Mouse (Mus musculus) heart, embryonic 16.5 days (tissue): ENCODE results near the gene Rassf3. TPM values are rescaled to one million over a fixed set of nuclear protein-coding genes. Genes with fewer than 3 reads are reported as not detected.

Experiments
- ATAC-seq: fragments of 200-750 bp; cut with Nextera tagmentation; replicated peaks from 2 replicates; pipeline ENCODE4 v1.8.0; 2017; ENCODE audit warnings: moderate number of reproducible peaks; ENCODE audit not compliant: insufficient read depth, low FRiP score; ENCODE audit errors: extremely low read depth
- H3K27ac ChIP-seq: fragments of 300-500 bp; sonication (generic); 2 replicates; pipeline ENCODE4 v1.5.1; 2014; ENCODE audit warnings: mild to moderate bottlenecking, low read length, control low read depth, moderate library complexity
- H3K27me3 ChIP-seq: fragments of 300-500 bp; sonication (generic); 2 replicates; pipeline ENCODE4 v1.6.1; 2014; ENCODE audit warnings: low read length, mixed read lengths; ENCODE audit not compliant: control insufficient read depth, insufficient read depth
- H3K36me3 ChIP-seq: fragments of 300-500 bp; sonication (generic); 2 replicates; pipeline ENCODE4 v1.6.1; 2014; ENCODE audit not compliant: control insufficient read depth, insufficient read depth
- H3K4me1 ChIP-seq: fragments of 300-500 bp; sonication (generic); 2 replicates; pipeline ENCODE4 v1.6.1; 2014; ENCODE audit warnings: low read length, mixed read lengths; ENCODE audit not compliant: control insufficient read depth, insufficient read depth
- H3K4me2 ChIP-seq: fragments of 300-500 bp; sonication (generic); 2 replicates; pipeline ENCODE4 v1.6.1; 2014; ENCODE audit warnings: low read depth, mild to moderate bottlenecking, control low read depth, low read length
- H3K4me3 ChIP-seq: fragments of 300-500 bp; sonication (generic); 2 replicates; pipeline ENCODE4 v1.5.1; 2014; ENCODE audit warnings: mild to moderate bottlenecking, control low read depth, low read length
- H3K9ac ChIP-seq: fragments of 300-500 bp; sonication (generic); 2 replicates; pipeline ENCODE4 v1.6.1; 2014; ENCODE audit warnings: low read length, control low read depth
- H3K9me3 ChIP-seq: fragments of 300-500 bp; sonication (generic); replicated peaks from 2 replicates; pipeline ENCODE4 v1.6.1; 2016; ENCODE audit warnings: low read length; ENCODE audit not compliant: control insufficient read depth
- WGBS: fragments of 180-500 bp; shearing (Covaris S2); extraction: QIAGEN DNeasy Blood & Tissue Kit; methylation state at CpG from one replicate; pipeline ENCODE4 v1.1.7; 2014; 5-methylcytosine and 5-hydroxymethylcytosine counted together
- polyA plus RNA-seq: library from polyadenylated mRNA; unstranded; fragments of >200 nt; fragmentation: Nextera tagmentation; extraction: Ambion mirVana; gene quantifications from 2 replicates; pipeline ENCODE4 v1.2.1, GENCODE M21; 2015

The Rassf3 gene
- polyA plus RNA-seq, 1 experiment from 2014 or later, result 24.1 TPM

- WGBS, result 37% methylated on average over 12 of the region's 12 CpGs
- no peaks in the 10 kb centered on the region for H3K9me3 ChIP-seq
- H3K9ac ChIP-seq, result no peak overlapping the region
- H3K4me1 ChIP-seq, result peaks cover 43% of the 10 kb centered on the region
- H3K36me3 ChIP-seq, result no peaks in the 10 kb centered on the region
- ATAC-seq, result no peak
- H3K27ac ChIP-seq, result peak overlapping the region; percentile 9; the same call in 1 of the 2 replicates
- no peak overlapping the region for H3K4me3 ChIP-seq
- no peak overlapping the region for H3K4me2 ChIP-seq
- no peaks in the 10 kb centered on the region for H3K27me3 ChIP-seq
Measured at GRCm38 (mm10) chr10:121439310-121439731, 36.8 kb downstream of the Rassf3 start.

- Histone ChIP-seq H3K27me3 (no peaks in the 10 kb centered on the region), H3K4me1 (peaks cover 51% of the 10 kb centered on the region), H3K4me3 (no peak overlapping the region), H3K9ac (no peak overlapping the region), H3K36me3 (no peaks in the 10 kb centered on the region), H3K4me2 (no peak overlapping the region), H3K9me3 (no peaks in the 10 kb centered on the region), H3K27ac (no peak overlapping the region)
- no peak for ATAC-seq
- WGBS, result 71% methylated on average over 6 of the region's 8 CpGs
Measured at GRCm38 (mm10) chr10:121438109-121438508, 38.0 kb downstream of the Rassf3 start.

- H3K27ac ChIP-seq, result peak overlapping the region; percentile 75
- H3K4me1 ChIP-seq, result peaks cover 65% of the 10 kb centered on the region
- WGBS, result 39% methylated on average over 4 of the region's 4 CpGs
- 0 out of 2 replicates have a peak overlapping the region, but pooled peaks have one; percentile 17 for H3K9ac ChIP-seq
- no peak overlapping the region for H3K4me2 ChIP-seq
- ATAC-seq, result no peak
- no peaks in the 10 kb centered on the region for H3K27me3 ChIP-seq
- H3K9me3 ChIP-seq, result no peaks in the 10 kb centered on the region
- no peaks in the 10 kb centered on the region for H3K36me3 ChIP-seq
- H3K4me3 ChIP-seq, result no peak overlapping the region
Measured at GRCm38 (mm10) chr10:121436693-121437092, 39.5 kb downstream of the Rassf3 start.

- Histone ChIP-seq H3K27ac (peak overlapping the region; percentile 75), H3K27me3 (no peaks in the 10 kb centered on the region), H3K9me3 (no peaks in the 10 kb centered on the region), H3K36me3 (no peaks in the 10 kb centered on the region), H3K4me3 (no peak overlapping the region), H3K4me1 (peaks cover 70% of the 10 kb centered on the region), H3K4me2 (no peak overlapping the region; the same call in 1 of the 2 replicates), H3K9ac (peak overlapping the region; percentile 58; the same call in 1 of the 2 replicates)
- no peak for ATAC-seq
- 22% methylated on average over 8 of the region's 8 CpGs for WGBS
Measured at GRCm38 (mm10) chr10:121436258-121436645, 39.9 kb downstream of the Rassf3 start.

GRCm38 (mm10) chr10:121435546-121436257 is 40.4 kb downstream of the Rassf3 start:
- 51% methylated on average over 28 of the region's 28 CpGs for WGBS
- Histone ChIP-seq H3K9me3 (no peaks in the 10 kb centered on the region), H3K27ac (peak overlapping the region; percentile 75), H3K9ac (peak overlapping the region; percentile 58), H3K36me3 (no peaks in the 10 kb centered on the region), H3K27me3 (no peaks in the 10 kb centered on the region), H3K4me2 (peak overlapping the region; percentile 51), H3K4me1 (peaks cover 71% of the 10 kb centered on the region), H3K4me3 (peak overlapping the region; percentile 3; the same call in 1 of the 2 replicates)
- ATAC-seq, result no peak

- Histone ChIP-seq H3K4me2 (no peak overlapping the region), H3K4me3 (no peak overlapping the region), H3K27ac (peak overlapping the region; percentile 75), H3K36me3 (no peaks in the 10 kb centered on the region), H3K27me3 (no peaks in the 10 kb centered on the region), H3K9me3 (no peaks in the 10 kb centered on the region), H3K9ac (peak overlapping the region; percentile 53), H3K4me1 (peaks cover 78% of the 10 kb centered on the region)
- no peak for ATAC-seq
- 66% methylated on average over 15 of the region's 15 CpGs for WGBS
Measured at GRCm38 (mm10) chr10:121434441-121435103, 41.6 kb downstream of the Rassf3 start.

- H3K27me3 ChIP-seq, result no peaks in the 10 kb centered on the region
- peaks cover 90% of the 10 kb centered on the region for H3K4me1 ChIP-seq
- peak overlapping the region; percentile 99 for H3K27ac ChIP-seq
- H3K4me2 ChIP-seq, result peak overlapping the region; percentile 60
- no peaks in the 10 kb centered on the region for H3K36me3 ChIP-seq
- ATAC-seq, result 0 out of 2 replicates have a peak, but pooled peaks have one; percentile 6
- 14% methylated on average over 16 of the region's 16 CpGs for WGBS
- no peaks in the 10 kb centered on the region for H3K9me3 ChIP-seq
- peak overlapping the region; percentile 74 for H3K9ac ChIP-seq
- H3K4me3 ChIP-seq, result peak overlapping the region; percentile 16; the same call in 1 of the 2 replicates
Measured at GRCm38 (mm10) chr10:121432635-121433280, 43.4 kb downstream of the Rassf3 start.

GRCm38 (mm10) chr10:121432041-121432634 is 44.0 kb downstream of the Rassf3 start:
- Histone ChIP-seq H3K9me3 (no peaks in the 10 kb centered on the region), H3K27me3 (no peaks in the 10 kb centered on the region), H3K27ac (peak overlapping the region; percentile 99), H3K4me2 (peak overlapping the region; percentile 60), H3K36me3 (no peaks in the 10 kb centered on the region), H3K4me1 (peaks cover 92% of the 10 kb centered on the region), H3K9ac (peak overlapping the region; percentile 74), H3K4me3 (peak overlapping the region; percentile 16)
- 17% methylated on average over 12 of the region's 12 CpGs for WGBS
- peak; percentile 19 for ATAC-seq
